Mouse (Mus musculus): Measurements from ENCODE around the gene Notch2.
"Not testable (repeated sequence)": the region's sequence is repeated elsewhere in the genome, so short reads cannot be mapped to it uniquely, and the experiment has no call there.

The Notch2 gene

GRCm38 (mm10) chr3:98099287-98099686 lies 86.0 kb downstream of the Notch2 start:
- no peak for DNase-seq (ENCODE audit: low spot score in 2 of 2)

DNA sequence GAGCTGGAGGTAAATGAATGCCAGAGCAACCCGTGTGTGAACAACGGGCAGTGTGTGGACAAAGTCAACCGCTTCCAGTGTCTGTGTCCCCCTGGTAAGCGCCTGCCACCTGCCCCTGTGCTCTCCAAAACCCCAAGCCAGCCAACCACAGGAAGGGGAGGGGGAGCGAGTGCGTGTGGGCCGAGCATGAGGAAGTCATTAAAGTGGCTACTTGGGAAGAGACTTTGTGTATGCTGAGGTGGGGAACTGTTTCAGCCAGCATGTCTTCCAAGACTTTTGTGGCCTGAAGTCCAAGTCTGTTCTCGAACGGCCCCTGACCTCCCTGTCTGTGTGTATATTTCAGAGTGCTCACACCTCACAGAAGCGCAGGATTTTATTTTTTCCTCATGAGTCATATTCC lies 88.2 kb downstream of the Notch2 start:
- no peak for DNase-seq (ENCODE audit: low spot score in 2 of 2)

DNA sequence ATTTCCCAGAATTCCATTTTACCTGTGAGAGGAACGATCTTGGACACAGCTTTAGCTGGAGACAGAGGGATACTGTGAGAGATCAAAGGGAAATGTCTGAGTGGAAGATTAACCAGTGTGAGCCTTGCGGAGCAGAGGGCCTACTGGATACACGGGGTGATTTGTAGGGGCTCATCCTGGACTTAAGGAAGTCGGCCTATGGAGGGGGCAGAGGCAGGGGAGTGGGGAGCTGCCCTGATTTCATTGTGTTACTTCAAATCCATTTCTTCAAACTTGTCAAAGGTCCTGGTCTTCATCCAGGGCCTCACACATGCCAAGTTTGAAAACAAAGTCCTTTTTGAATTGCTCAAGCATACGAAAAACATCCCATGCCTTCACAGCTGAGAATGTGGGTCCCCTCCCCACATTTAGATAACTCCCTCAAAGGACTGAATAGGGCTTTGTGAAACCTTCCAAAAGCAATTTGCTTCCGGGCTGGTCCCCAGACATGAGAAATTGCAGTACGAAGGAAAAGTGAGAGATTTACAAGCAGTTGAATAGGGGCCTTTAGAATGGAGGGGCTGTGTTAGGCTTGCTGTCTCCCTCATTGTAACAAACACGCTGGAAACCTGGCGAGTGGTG lies 91.6 kb downstream of the Notch2 start:
- DNase-seq (ENCODE audit: low spot score in 2 of 2) = no peak

- no peak for DNase-seq (ENCODE audit: low spot score in 2 of 2)
Observed at GRCm38 (mm10) chr3:98105496-98105895, 92.2 kb downstream of the Notch2 start.

DNA sequence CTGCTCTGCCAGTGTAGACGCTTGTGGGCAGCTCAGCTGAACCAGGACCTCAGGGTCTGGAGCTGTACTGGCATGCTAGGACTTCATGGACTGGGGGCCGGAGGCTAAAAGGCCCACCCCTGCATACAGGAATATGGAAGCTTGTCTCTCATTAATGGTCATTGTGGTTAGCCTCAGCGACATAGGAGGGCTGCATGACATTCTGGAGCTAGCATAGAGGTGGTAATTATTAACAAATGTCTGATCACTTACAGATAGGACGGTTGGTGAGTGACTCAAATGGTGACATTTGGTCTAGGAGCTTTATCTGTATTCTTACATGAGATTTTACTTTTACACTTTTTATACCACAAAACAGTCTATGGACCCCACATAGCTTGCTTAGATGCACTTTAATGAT lies 92.8 kb downstream of the Notch2 start:
- no peak for DNase-seq (ENCODE audit: low spot score in 2 of 2)

GRCm38 (mm10) chr3:98106590-98107313 lies 93.4 kb downstream of the Notch2 start:
- DNase-seq (ENCODE audit: low spot score in 2 of 2) = peak in 1 of 2 experiments; percentile 59

DNA sequence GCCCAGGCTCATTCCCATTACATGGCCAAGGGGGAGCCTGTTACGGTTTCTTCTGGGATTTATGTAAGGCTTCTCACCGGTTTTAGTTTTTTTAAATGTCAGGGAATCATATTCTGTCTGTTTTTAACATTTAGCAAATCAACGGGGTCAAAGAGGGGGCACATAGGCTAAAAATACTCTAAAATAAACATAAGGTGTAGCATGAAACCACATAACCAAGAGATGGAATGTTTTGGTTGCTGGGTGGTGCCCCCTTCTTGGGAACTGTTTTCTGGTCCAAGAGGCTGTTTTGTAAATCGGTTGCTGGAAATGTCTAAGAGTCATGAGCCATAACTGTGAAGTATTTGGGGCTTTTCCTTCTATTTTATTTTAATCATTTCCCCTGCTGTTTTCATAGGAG lies 95.1 kb downstream of the Notch2 start:
- DNase-seq (ENCODE audit: low spot score in 2 of 2) = no peak

GRCm38 (mm10) chr3:98108866-98109265 lies 95.5 kb downstream of the Notch2 start:
- no peak for DNase-seq (ENCODE audit: low spot score in 2 of 2)

- DNase-seq (ENCODE audit: low spot score in 2 of 2) = no peak
Observed at GRCm38 (mm10) chr3:98110610-98111009, 97.3 kb downstream of the Notch2 start.

DNA sequence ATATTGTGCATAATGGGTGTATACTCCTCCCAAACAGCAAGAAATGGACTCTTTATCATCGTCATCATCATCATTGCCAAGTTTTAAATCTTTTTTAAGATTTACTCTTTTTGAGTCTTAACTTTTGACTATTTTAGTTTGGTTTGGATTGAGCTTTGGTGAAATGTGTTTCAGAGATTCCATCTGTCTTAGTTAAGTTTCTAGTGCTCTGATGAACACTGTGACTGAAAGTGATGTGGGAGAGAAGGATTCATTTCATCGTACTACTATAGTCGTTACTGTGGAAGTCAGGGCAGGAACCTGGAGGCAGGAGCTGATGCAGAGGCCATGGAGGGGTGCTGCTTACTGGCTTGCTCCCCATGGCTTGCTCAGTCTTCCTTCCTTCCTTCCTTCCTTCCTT lies 104.9 kb downstream of the Notch2 start:
- DNase-seq (ENCODE audit: low spot score in 2 of 2) = no peak

- no peak for DNase-seq (ENCODE audit: low spot score in 2 of 2)
Observed at GRCm38 (mm10) chr3:98119338-98119737, 106.0 kb downstream of the Notch2 start.

DNA sequence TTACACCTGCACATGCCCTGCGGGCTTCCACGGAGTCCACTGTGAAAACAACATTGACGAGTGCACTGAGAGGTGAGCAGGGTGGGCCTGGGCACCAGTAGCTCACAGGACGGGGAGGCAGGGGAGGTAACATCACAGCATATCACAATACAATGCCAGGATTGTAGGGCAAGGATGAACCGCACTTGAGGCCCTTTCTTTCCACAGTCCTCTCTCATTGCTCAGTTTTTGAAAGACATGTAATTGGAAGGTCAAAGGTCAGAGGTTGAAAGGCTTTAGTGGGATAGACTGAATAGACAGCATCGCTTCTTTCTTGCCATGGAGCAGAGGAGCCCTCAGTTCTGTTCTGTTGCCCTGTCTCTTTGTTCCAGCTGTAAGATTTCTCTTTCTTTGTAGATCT lies 107.6 kb downstream of the Notch2 start:
- no peak for DNase-seq (ENCODE audit: low spot score in 2 of 2)

DNA sequence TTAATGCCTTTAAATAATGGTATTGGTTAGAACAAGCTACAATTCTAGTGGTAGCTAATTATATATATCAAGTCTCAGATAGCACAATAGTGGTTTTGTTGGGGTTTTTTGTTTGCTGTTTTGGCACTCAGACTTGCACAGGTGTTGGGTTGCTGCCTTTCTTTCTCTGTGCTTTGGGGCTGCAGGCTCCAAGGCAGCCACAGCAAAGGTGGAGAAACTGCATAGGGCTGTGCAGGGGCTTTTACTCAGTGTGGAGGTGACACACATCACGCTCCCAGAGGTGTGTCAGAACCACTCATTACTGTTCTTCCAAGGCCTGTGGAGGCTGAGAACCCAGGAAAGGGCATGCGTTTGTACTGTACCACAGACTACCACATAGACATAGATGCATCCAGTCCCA lies 114.4 kb downstream of the Notch2 start:
- no peak for DNase-seq (ENCODE audit: low spot score in 2 of 2)

GRCm38 (mm10) chr3:98128716-98129115 lies 115.4 kb downstream of the Notch2 start:
- no peak for DNase-seq (ENCODE audit: low spot score in 2 of 2)

DNA sequence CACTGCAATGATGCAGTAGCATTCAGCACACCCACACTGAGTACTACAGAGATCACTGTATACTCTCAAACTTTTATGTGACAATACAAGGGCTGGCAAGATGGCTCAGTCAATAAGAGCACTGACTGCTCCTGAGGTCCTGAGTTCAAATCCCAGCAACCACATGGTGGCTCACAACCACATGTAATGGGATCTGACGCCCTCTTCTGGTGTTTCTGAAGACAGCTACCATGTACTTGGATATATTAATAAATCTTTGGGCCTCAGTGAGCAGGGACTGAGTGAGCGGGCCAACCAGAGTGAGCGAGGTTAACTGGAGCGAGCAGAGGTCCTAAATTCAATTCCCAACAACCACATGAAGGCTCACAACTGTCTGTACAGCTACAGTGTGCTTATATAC lies 118.8 kb downstream of the Notch2 start:
- not testable (repeated sequence) for DNase-seq (ENCODE audit: low spot score in 2 of 2)

DNA sequence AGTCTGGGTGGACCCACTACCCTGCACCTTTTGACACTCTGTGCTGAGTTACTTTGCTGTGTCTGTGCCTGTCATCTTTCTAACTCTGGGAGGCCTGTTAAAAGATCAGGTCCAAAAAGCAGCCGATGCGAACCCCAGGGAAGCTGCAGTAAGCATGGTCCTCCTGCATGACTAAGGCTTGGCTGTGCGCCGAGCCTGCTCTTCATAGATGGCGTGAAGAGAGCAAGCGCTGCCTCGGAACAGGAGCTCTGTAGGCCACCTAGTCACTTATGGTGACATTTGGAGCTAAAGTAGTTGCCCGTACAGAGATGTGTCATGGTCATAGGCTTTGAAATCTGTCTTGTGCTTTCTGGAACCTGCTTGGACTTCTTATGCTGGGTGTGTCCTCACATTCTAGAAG lies 119.3 kb downstream of the Notch2 start:
- no peak for DNase-seq (ENCODE audit: low spot score in 2 of 2)

- DNase-seq (ENCODE audit: low spot score in 2 of 2) = no peak
Observed at GRCm38 (mm10) chr3:98141456-98141855, 128.1 kb downstream of the Notch2 start.

DNA sequence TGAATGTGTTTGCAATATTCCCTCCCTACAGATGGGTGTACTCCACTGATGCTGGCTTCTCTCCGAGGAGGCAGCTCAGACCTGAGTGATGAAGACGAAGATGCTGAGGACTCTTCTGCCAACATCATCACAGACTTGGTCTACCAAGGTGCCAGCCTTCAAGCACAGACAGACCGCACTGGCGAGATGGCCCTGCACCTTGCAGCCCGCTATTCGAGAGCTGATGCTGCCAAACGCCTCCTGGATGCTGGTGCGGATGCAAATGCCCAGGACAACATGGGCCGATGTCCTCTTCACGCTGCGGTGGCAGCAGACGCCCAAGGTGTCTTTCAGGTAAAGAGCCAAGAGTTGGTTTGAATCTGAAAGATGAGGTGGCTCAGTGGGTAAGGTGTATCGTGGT lies 129.5 kb downstream of the Notch2 start:
- no peak for DNase-seq (ENCODE audit: low spot score in 2 of 2)

- no peak for DNase-seq (ENCODE audit: low spot score in 2 of 2)
Observed at GRCm38 (mm10) chr3:98145204-98145603, 131.9 kb downstream of the Notch2 start.

GRCm38 (mm10) chr3:98146471-98147410 lies 133.4 kb downstream of the Notch2 start:
- DNase-seq (ENCODE audit: low spot score in 2 of 2) = no peak

- no peak for DNase-seq (ENCODE audit: low spot score in 2 of 2)
Observed at GRCm38 (mm10) chr3:98147706-98148105, 134.4 kb downstream of the Notch2 start.

DNA sequence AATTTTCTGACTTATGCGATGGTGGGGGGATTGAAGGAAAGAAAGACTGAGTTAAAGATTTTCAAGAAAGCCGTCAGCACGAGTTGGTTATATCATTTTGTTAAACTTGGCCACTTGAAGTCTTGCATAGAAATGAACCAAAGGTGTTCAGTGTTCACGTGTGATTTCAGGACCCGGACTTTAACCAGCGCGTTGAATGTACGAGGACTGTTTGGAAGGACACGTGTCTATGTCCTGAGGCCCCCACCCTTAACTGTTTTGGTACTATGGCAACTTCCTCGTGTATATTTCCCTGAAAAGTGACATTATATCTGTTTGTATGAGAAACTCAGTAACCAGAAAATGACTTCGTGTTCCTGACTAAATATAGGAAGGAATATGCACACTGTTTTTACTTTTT lies 136.6 kb downstream of the Notch2 start:
- DNase-seq (ENCODE audit: low spot score in 2 of 2) = no peak

GRCm38 (mm10) chr3:98151016-98151415 lies 137.7 kb downstream of the Notch2 start:
- DNase-seq (ENCODE audit: low spot score in 2 of 2) = no peak

Measured in left cerebral cortex, adult 9 months (tissue).